Mouse (Mus musculus): Measurements from ENCODE around the gene Pip4k2a.

DNA sequence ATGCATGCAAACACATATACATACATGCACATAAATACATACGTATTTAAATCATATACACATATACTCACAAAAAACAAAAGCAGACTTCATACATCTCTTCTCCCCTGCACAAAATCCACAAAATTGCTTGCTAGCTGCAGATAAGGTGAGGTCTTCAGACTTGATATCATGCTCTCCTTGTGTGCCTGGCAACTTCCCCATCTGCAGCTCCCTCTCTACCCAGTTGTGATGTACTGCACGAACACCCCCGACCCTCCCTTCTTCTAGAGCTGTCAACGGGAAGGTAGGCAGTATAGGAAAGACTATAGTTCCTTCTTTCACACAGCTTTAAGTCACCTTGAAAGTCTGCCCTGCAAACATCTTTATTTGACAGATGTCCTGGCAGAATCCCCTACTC is 96.8 kb downstream of the Pip4k2a start:
- TF ChIP-seq CTCF (IDR thresholded peaks at IDR 0.05) (no peak), EP300 (IDR thresholded peaks at IDR 0.05; ENCODE audit: insufficient read depth, low read depth, low read length) (no peak), POLR2A (IDR thresholded peaks at IDR 0.05; ENCODE audit: insufficient read depth, low read depth, low read length) (no peak)

Measured in heart, adult 2 months (tissue).